Mouse (Mus musculus) embryonic fibroblast, embryonic 13.5 days (primary cell): ENCODE measurements around the gene Clp1.

Experiments
- CTCF ChIP-seq: IDR thresholded peaks from 2 replicates; pipeline ENCODE4 v1.5.1; 2011; ENCODE audit warnings: mild to moderate bottlenecking, control low read depth, low read length, moderate library complexity, borderline replicate concordance; ENCODE audit not compliant: insufficient read depth
- POLR2A ChIP-seq: IDR thresholded peaks from 2 replicates; pipeline ENCODE4 v1.6.1; 2011; ENCODE audit warnings: low read depth, mild to moderate bottlenecking, control low read depth, low read length, moderate library complexity

DNA sequence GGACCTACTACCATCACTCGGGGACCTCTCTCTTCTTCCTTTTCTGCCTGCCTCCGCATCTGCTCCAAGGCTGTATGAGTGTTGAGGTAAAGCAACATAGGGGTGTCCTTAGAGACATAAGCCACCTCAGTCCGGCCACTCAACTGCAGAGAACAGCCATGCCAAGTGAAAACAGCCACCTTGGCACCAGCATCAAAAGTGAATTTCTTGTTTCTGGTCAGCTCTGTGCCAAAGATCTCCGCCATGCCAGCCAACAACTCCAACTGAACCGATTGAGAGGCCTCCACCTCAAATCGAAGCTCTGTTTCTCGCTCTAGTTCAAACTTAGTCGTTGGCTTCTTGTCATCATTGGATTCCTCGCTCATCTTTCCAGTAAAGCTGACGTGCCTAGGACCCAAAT, 1.4 kb downstream of the Clp1 start:
- TF ChIP-seq POLR2A (no peak), CTCF (no peak)
